Mouse (Mus musculus) kidney, adult 9 months (tissue): ENCODE measurements around the gene Sbno1.
"Not testable (repeated sequence)": the region's sequence is repeated elsewhere in the genome, so short reads cannot be mapped to it uniquely, and the experiment has no call there.

Experiments used
- DNase-seq: peaks from one replicate; pipeline ENCODE4 v3.0.0; 2022

Sbno1 gene

GRCm38 (mm10) chr5:124364173-124364918 lies 61.5 kb downstream of the Sbno1 start:
- DNase-seq = no peak

GRCm38 (mm10) chr5:124362982-124363381 lies 62.8 kb downstream of the Sbno1 start, which contains the start of gene Cdk2ap1:
Gene Cdk2ap1, minus strand, starts transcription at chr5:124363082.
- DNase-seq = not testable (repeated sequence)

GRCm38 (mm10) chr5:124359641-124360040 lies 66.2 kb downstream of the Sbno1 start:
- DNase-seq = no peak

- DNase-seq = no peak
Measured at GRCm38 (mm10) chr5:124356695-124357094, 69.1 kb downstream of the Sbno1 start.

GRCm38 (mm10) chr5:124355425-124355959 lies 70.3 kb downstream of the Sbno1 start:
- no peak for DNase-seq

- peak; percentile 38 for DNase-seq
Measured at GRCm38 (mm10) chr5:124354574-124355424, 71.0 kb downstream of the Sbno1 start.

- DNase-seq = peak; percentile 44
Measured at GRCm38 (mm10) chr5:124353726-124354547, 71.9 kb downstream of the Sbno1 start.

GRCm38 (mm10) chr5:124353011-124353725 lies 72.6 kb downstream of the Sbno1 start:
- peak; percentile 27 for DNase-seq

GRCm38 (mm10) chr5:124352141-124352920 lies 73.5 kb downstream of the Sbno1 start:
- peak; percentile 71 for DNase-seq

- no peak for DNase-seq
Measured at GRCm38 (mm10) chr5:124351604-124352003, 74.2 kb downstream of the Sbno1 start.

GRCm38 (mm10) chr5:124351111-124351560 lies 74.7 kb downstream of the Sbno1 start:
- peak; percentile 36 for DNase-seq

GRCm38 (mm10) chr5:124350350-124350749 lies 75.5 kb downstream of the Sbno1 start:
- DNase-seq = no peak

GRCm38 (mm10) chr5:124349196-124349595 lies 76.6 kb downstream of the Sbno1 start:
- DNase-seq = no peak

- no peak for DNase-seq
Measured at GRCm38 (mm10) chr5:124342897-124343296, 82.9 kb downstream of the Sbno1 start.

GRCm38 (mm10) chr5:124341753-124342339 lies 84.0 kb downstream of the Sbno1 start:
- not testable (repeated sequence) for DNase-seq

- no peak for DNase-seq
Measured at GRCm38 (mm10) chr5:124338791-124339190, 87.0 kb downstream of the Sbno1 start.

- DNase-seq = peak; percentile 40
Measured at GRCm38 (mm10) chr5:124337909-124338308, 87.9 kb downstream of the Sbno1 start.

- DNase-seq = no peak
Measured at GRCm38 (mm10) chr5:124337103-124337502, 88.7 kb downstream of the Sbno1 start.

- peak; percentile 60 for DNase-seq
Measured at GRCm38 (mm10) chr5:124334392-124334791, 91.4 kb downstream of the Sbno1 start.

GRCm38 (mm10) chr5:124330086-124330485 lies 95.7 kb downstream of the Sbno1 start:
- DNase-seq = no peak
